Mouse (Mus musculus): ENCODE measurements around the gene Eln. TPM values are rescaled to one million over a fixed set of nuclear protein-coding genes. Genes with fewer than 3 reads are reported as not detected.

Eln gene
- polyA plus RNA-seq (2016; fragmentation: Nextera tagmentation; extraction: Ambion mirVana), result 6.0 and 6.6 TPM in 2 replicates

DNA sequence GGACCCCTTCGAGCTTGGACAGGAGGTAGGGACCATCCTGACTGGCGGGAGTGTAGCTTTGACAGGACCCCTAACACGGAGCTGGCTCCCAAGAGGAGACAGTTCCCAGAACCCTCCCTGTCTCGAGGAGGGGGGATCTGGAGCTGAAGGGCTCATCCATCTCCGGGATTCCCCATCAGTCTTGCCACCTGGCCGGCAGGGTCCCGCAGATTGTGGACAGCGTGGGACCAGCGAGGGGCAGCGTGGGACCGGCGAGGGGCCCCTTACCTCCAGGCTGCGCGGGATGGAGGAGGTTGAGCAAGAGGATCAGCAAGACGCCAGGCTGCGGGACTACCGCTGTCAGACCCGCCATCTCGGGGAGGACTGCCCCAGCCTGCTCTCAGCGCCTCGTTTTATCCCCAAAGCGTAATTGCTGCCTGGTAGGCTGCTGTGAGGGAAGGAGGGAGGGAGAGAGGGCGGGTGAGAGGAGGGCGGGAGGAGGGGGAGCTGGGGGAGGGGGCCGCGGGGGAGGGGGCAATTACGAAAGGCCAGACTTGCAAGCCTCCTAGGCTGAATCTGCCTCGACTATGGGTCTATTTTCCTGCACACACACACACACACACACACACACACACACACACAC, at the start of gene Eln:
Gene Eln (minus strand): TSS at position 434 of the 622 bp plus-strand sequence.
- 3% methylated on average over 24 of the region's 28 CpGs for WGBS
- H3K4me1 ChIP-seq, result peaks cover 15% of the 10 kb centered on the region
- H3K9ac ChIP-seq, result peak within 1 kb of the TSS; percentile 57
- H3K36me3 ChIP-seq, result no peaks in the 10 kb centered on the region
- peak; percentile 77 for ATAC-seq (ENCODE audit: low FRiP score, low read depth)
- peak within 1 kb of the TSS; percentile 79 for H3K4me2 ChIP-seq (replicated peaks)
- H3K9me3 ChIP-seq, result no peaks in the 10 kb centered on the region
- H3K4me3 ChIP-seq, result peak within 1 kb of the TSS; percentile 36
- 0 out of 2 replicates have a peak, but pooled peaks cover 9% of the 10 kb centered on the region for H3K27me3 ChIP-seq (replicated peaks)
- no peak within 1 kb of the TSS for H3K27ac ChIP-seq

- no peaks in the 10 kb centered on the region for H3K27me3 ChIP-seq (replicated peaks)
- no peak overlapping the region for H3K27ac ChIP-seq
- H3K9me3 ChIP-seq, result 0 out of 2 replicates have a peak, but pooled peaks cover 8% of the 10 kb centered on the region
- no peaks in the 10 kb centered on the region for H3K36me3 ChIP-seq
- H3K4me2 ChIP-seq (replicated peaks), result no peak overlapping the region
- no peak overlapping the region for H3K9ac ChIP-seq
- no peak overlapping the region for H3K4me3 ChIP-seq
- 79% methylated on average over 15 of the region's 15 CpGs for WGBS
- H3K4me1 ChIP-seq, result no peaks in the 10 kb centered on the region
- no peak for ATAC-seq (ENCODE audit: low FRiP score, low read depth)
Measured at GRCm38 (mm10) chr5:134790080-134790995, 43.2 kb upstream of the Eln start.

DNA sequence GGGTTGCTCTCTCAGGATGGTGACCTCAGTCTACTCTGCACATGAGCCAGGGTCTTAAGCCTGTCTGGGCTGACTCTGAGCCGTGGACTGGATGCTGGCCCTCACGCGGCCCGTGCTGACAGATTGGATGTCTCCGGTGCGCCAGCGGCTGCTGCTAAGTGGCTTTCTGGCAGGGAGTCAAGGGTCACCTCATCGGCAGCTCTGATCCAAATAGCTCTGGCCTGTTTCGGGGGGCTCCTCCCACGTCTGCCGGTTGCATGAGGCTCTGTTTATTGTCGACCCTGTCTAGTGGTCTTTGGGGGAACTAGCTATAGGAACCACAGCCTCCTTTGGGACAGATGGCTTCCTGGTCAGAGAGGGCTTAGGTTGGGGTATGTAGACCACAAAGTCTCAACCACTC, 41.1 kb upstream of the Eln start:
- H3K4me1 ChIP-seq, result no peaks in the 10 kb centered on the region
- no peak overlapping the region for H3K9ac ChIP-seq
- H3K9me3 ChIP-seq, result 0 out of 2 replicates have a peak, but pooled peaks cover 8% of the 10 kb centered on the region
- no peak overlapping the region for H3K4me2 ChIP-seq (replicated peaks)
- no peaks in the 10 kb centered on the region for H3K27me3 ChIP-seq (replicated peaks)
- ATAC-seq (ENCODE audit: low FRiP score, low read depth), result no peak
- no peak overlapping the region for H3K27ac ChIP-seq
- no peaks in the 10 kb centered on the region for H3K36me3 ChIP-seq
- 74% methylated on average over 12 of the region's 12 CpGs for WGBS
- H3K4me3 ChIP-seq, result no peak overlapping the region

DNA sequence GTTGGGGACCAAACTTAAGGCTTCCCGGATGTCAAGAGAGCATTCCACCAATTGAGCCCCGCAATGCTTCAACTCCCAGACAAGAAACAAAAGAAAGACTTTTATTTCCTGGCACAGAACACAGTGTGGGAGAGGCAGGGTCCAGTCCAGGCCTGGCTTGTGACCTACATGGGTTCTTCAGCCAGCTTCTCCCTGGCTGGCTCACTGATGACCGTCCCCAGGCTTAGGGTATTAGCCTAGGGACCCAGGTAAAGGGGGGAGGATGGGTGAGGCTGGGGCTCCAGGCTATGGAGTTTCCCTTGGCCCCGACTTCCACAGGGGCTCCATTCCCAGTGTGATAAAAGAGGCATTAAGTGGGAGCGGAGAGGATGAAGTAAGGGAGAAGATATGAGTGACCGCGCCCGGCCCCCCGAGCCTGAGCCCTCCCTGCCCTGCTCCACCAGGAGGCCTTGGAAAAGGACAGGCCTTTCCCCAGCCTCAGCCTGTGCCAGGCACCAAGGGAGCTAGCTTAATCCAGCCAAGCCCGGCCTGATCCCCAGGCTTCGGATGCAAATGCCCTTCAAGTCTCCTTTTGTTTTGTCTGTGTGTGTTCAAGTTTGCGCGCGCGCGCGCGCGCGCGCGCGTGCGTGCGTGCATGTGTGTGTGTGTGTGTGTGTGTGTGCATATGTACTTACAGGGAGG, 38.7 kb upstream of the Eln start:
- Histone ChIP-seq H3K4me3 (no peak overlapping the region), H3K4me1 (no peaks in the 10 kb centered on the region), H3K9me3 (no peaks in the 10 kb centered on the region), H3K9ac (no peak overlapping the region), H3K27ac (no peak overlapping the region), H3K36me3 (no peaks in the 10 kb centered on the region), H3K27me3 (replicated peaks) (no peaks in the 10 kb centered on the region), H3K4me2 (replicated peaks) (no peak overlapping the region)
- ATAC-seq (ENCODE audit: low FRiP score, low read depth), result no peak
- 57% methylated on average over 25 of the region's 25 CpGs for WGBS

DNA sequence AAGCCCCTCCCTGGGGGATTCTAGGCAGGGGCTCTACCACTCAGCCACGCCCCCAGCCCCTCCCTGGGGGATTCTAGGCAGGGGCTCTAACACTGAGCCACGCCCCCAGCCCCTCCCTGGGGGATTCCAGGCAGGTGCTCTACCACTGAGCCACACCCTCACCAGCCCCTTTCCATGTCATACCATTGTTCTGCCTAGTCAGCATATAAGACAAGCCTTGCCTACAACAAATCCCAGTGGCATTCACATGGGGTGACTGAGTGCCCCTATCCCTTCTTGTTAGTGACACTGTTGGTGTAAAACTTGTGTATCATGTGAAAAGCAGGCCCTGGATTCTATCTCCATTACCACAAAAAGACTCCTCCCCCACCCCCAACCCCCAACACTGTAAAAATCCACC, 36.7 kb upstream of the Eln start:
- no peaks in the 10 kb centered on the region for H3K9me3 ChIP-seq
- no peak overlapping the region for H3K4me2 ChIP-seq (replicated peaks)
- no peaks in the 10 kb centered on the region for H3K4me1 ChIP-seq
- no peak overlapping the region for H3K27ac ChIP-seq
- H3K27me3 ChIP-seq (replicated peaks), result no peaks in the 10 kb centered on the region
- no peaks in the 10 kb centered on the region for H3K36me3 ChIP-seq
- WGBS, result 52% methylated on average over 2 of the region's 2 CpGs
- no peak overlapping the region for H3K9ac ChIP-seq
- H3K4me3 ChIP-seq, result no peak overlapping the region
- no peak for ATAC-seq (ENCODE audit: low FRiP score, low read depth)

GRCm38 (mm10) chr5:134780963-134781362, 33.8 kb upstream of the Eln start:
- H3K4me1 ChIP-seq, result no peaks in the 10 kb centered on the region
- no peaks in the 10 kb centered on the region for H3K9me3 ChIP-seq
- H3K4me3 ChIP-seq, result no peak overlapping the region
- no peak overlapping the region for H3K4me2 ChIP-seq (replicated peaks)
- ATAC-seq (ENCODE audit: low FRiP score, low read depth), result no peak
- H3K36me3 ChIP-seq, result no peaks in the 10 kb centered on the region
- H3K27me3 ChIP-seq (replicated peaks), result no peaks in the 10 kb centered on the region
- no peak overlapping the region for H3K27ac ChIP-seq
- no peak overlapping the region for H3K9ac ChIP-seq

- WGBS, result 84% methylated on average over 2 of the region's 2 CpGs
- no peaks in the 10 kb centered on the region for H3K4me1 ChIP-seq
- H3K4me3 ChIP-seq, result no peak overlapping the region
- ATAC-seq (ENCODE audit: low FRiP score, low read depth), result no peak
- H3K36me3 ChIP-seq, result no peaks in the 10 kb centered on the region
- no peak overlapping the region for H3K27ac ChIP-seq
- H3K4me2 ChIP-seq (replicated peaks), result no peak overlapping the region
- H3K9ac ChIP-seq, result no peak overlapping the region
- H3K27me3 ChIP-seq (replicated peaks), result no peaks in the 10 kb centered on the region
- no peaks in the 10 kb centered on the region for H3K9me3 ChIP-seq
Measured at GRCm38 (mm10) chr5:134780146-134780545, 33.0 kb upstream of the Eln start.

DNA sequence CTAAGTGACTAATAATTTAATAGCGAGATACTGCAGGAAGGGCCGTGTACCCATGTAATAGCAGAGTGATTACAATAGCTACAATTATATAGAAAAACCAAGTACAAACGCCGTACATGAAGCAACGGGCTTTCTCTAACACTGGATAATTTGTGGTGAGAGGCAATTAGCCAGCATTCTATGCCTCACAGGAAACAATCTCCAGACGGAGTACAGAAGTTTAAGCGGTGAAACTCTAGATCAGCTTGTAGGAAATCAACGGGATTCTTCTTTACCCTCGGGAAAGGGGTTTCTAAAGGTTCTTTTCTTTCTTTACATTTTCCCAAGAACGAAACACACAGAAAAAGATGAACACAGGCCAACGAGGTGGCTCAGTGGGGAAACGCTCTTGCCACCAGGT, 29.4 kb upstream of the Eln start:
- no peak overlapping the region for H3K27ac ChIP-seq

DNA sequence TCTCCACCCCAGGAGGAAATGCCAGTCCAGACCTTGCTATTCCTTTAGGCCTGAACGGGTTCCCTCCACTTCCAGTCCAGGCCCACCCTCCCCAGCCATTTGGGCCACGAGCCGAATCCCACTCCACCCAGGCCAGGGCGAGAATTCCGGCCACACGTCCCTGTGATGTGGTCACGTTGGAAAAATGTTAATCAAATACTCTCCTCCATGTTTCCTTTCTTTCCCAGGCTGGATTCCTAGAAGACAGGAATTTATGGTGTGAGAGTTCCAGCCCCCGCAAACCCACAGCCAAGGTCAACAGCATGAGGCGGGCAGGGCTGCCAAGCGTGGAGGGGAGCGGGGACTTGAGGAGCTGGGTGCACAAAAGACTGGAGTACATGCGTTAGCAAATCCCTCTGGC, 25.4 kb upstream of the Eln start:
- Histone ChIP-seq H3K27me3 (replicated peaks) (no peaks in the 10 kb centered on the region), H3K4me3 (no peak overlapping the region), H3K9me3 (no peaks in the 10 kb centered on the region), H3K9ac (no peak overlapping the region), H3K36me3 (no peaks in the 10 kb centered on the region), H3K27ac (no peak overlapping the region), H3K4me1 (no peaks in the 10 kb centered on the region), H3K4me2 (replicated peaks) (no peak overlapping the region)
- WGBS, result 89% methylated on average over 12 of the region's 12 CpGs
- ATAC-seq (ENCODE audit: low FRiP score, low read depth), result no peak

More for the DNA sequence above, 29.4 kb upstream of the Eln start:
- 84% methylated on average over 12 of the region's 12 CpGs for WGBS
- H3K4me1 ChIP-seq, result no peaks in the 10 kb centered on the region
- ATAC-seq (ENCODE audit: low FRiP score, low read depth), result no peak
- no peaks in the 10 kb centered on the region for H3K36me3 ChIP-seq
- H3K9me3 ChIP-seq, result no peaks in the 10 kb centered on the region
- no peak overlapping the region for H3K4me2 ChIP-seq (replicated peaks)
- H3K4me3 ChIP-seq, result no peak overlapping the region
- H3K27me3 ChIP-seq (replicated peaks), result no peaks in the 10 kb centered on the region
- no peak overlapping the region for H3K9ac ChIP-seq

DNA sequence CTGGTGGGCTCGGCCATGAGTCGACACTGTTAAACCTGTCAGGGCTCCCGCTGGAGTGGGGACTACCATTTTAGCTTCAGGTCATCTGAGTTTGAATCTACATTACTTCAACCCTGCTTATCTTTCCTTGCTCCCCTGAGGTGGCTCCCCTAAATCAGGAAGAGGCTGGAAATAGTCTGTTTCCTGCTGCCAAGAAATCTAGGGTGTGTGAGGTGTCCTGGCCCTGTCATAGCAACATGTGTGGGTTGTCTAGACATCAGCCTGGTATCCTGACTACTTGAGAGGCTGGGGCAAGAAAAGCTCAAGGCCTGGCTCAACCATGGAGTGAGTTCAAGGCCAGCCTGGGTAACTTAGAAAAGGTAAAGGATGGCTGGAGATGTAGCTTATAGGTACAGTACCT, 24.6 kb upstream of the Eln start:
- no peak for ATAC-seq (ENCODE audit: low FRiP score, low read depth)
- Histone ChIP-seq H3K27me3 (replicated peaks) (no peaks in the 10 kb centered on the region), H3K4me2 (replicated peaks) (no peak overlapping the region), H3K4me1 (no peaks in the 10 kb centered on the region), H3K4me3 (no peak overlapping the region), H3K27ac (no peak overlapping the region), H3K9ac (no peak overlapping the region), H3K9me3 (no peaks in the 10 kb centered on the region), H3K36me3 (no peaks in the 10 kb centered on the region)
- 93% methylated on average over 3 of the region's 3 CpGs for WGBS

- Histone ChIP-seq H3K36me3 (no peaks in the 10 kb centered on the region), H3K4me3 (no peak overlapping the region), H3K4me2 (replicated peaks) (no peak overlapping the region), H3K4me1 (no peaks in the 10 kb centered on the region), H3K9ac (no peak overlapping the region), H3K27ac (no peak overlapping the region), H3K9me3 (no peaks in the 10 kb centered on the region), H3K27me3 (replicated peaks) (no peaks in the 10 kb centered on the region)
- ATAC-seq (ENCODE audit: low FRiP score, low read depth), result no peak
- 81% methylated on average over 7 of the region's 7 CpGs for WGBS
Measured at GRCm38 (mm10) chr5:134769181-134769580, 22.1 kb upstream of the Eln start.

- WGBS, result 88% methylated on average over 16 of the region's 16 CpGs
Measured at GRCm38 (mm10) chr5:134765441-134765840, 18.3 kb upstream of the Eln start.

More at GRCm38 (mm10) chr5:134765441-134765840, 18.3 kb upstream of the Eln start:
- no peak overlapping the region for H3K4me2 ChIP-seq (replicated peaks)
- no peak overlapping the region for H3K9ac ChIP-seq
- no peak for ATAC-seq (ENCODE audit: low FRiP score, low read depth)
- H3K4me1 ChIP-seq, result no peaks in the 10 kb centered on the region
- no peak overlapping the region for H3K4me3 ChIP-seq
- H3K27me3 ChIP-seq (replicated peaks), result no peaks in the 10 kb centered on the region
- H3K36me3 ChIP-seq, result no peaks in the 10 kb centered on the region
- H3K9me3 ChIP-seq, result no peaks in the 10 kb centered on the region
- no peak overlapping the region for H3K27ac ChIP-seq

Data from neural tube, embryonic 12.5 days (tissue).